Mouse (Mus musculus): ENCODE data around the gene Lrrc57.

The Lrrc57 gene

GRCm38 (mm10) chr2:120608830-120609723, at the start of gene Lrrc57, which contains the start of gene Haus2:
Gene Lrrc57, minus strand, starts transcription at chr2:120609520.
Gene Haus2, plus strand, starts transcription at chr2:120609383.
- DNase-seq (ENCODE audit: low read depth, low spot score), result peak; percentile 97

DNA sequence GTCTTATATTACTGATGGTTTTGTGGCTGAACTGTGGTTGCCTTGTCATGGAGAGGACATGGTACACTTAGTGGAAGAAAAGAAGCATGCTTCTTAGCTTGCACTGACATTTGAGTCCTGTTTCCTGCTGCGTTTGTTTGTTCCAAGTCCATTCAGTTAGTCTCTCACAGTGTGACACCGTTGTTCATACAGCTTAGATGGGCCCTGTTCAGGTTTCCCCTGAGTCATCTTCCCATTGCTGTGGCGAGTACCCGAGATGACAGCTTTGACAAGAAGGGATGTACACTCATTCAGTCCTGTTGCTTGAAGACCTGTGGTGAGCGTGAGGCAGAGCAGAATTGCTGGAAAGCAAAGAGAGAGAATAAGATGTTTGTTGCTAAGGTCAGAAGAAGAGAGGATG, 49.2 kb upstream of the Lrrc57 start:
- DNase-seq (ENCODE audit: low read depth, low spot score), result no peak

DNA sequence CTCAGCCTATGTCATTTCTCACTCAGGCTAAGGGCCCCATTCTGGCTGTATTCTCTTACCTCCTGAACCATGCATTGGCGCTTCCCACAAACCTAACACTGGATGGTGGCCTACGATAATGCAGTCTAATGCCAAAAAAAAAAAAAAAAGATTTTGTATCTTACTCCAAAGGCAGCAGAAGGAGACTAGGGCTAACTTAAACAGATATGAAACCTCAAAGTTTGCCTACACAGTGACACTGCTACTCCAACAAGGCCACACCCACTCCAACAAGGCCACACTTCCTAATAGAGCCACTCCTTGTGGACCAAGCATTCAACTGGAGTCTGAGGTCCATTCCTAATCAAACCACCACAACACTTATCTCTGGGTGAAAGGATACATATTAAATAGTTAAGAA, 47.4 kb upstream of the Lrrc57 start:
- DNase-seq (ENCODE audit: low read depth, low spot score), result no peak

- no peak for DNase-seq (ENCODE audit: low read depth, low spot score)
Measured at GRCm38 (mm10) chr2:120655905-120656304, 46.6 kb upstream of the Lrrc57 start.

GRCm38 (mm10) chr2:120654693-120655092, 45.4 kb upstream of the Lrrc57 start:
- DNase-seq (ENCODE audit: low read depth, low spot score), result peak; percentile 9

DNA sequence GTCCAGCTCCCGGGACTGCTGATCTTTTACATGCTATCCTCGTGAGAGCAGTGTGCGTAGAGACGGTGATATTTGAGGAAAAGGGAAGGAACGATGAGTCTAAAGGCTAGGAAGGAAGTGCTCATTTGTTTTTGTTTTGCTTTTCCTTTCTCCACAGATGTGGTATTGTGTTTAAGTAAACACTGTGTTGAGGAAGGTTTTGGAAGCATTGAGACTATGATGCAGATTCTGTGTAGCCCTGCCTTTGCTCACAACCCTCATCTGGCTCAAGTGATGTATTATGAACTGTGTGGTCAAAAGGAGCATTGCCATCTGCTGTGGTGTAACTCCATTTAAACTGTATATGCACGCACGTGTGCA, 43.6 kb upstream of the Lrrc57 start:
- no peak for DNase-seq (ENCODE audit: low read depth, low spot score)

GRCm38 (mm10) chr2:120652256-120652924, 43.1 kb upstream of the Lrrc57 start:
- no peak for DNase-seq (ENCODE audit: low read depth, low spot score)

DNA sequence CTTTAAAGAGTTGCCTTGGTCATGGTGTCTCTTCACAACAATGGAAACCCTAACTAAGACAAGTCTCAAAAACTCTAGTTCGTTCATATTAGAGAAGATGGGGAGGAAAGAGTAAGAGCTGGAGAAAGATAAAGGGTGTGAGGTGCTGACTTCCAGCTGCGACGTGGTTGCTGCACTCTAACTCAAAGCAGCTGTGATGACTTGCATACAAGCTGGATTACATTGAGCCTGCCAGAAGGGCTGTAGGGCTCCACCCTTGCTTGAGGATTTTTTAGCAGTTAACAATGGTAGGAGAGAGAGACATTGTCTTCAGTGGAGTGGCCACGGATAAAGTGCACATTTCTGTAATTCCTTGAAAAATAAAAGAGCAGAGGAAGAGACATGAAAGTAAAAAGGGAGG, 37.5 kb upstream of the Lrrc57 start:
- peak; percentile 49 for DNase-seq (ENCODE audit: low read depth, low spot score)

GRCm38 (mm10) chr2:120643836-120644235, 34.5 kb upstream of the Lrrc57 start:
- no peak for DNase-seq (ENCODE audit: low read depth, low spot score)

- no peak for DNase-seq (ENCODE audit: low read depth, low spot score)
Measured at GRCm38 (mm10) chr2:120640835-120641234, 31.5 kb upstream of the Lrrc57 start.

GRCm38 (mm10) chr2:120631957-120632356, 22.6 kb upstream of the Lrrc57 start:
- no peak for DNase-seq (ENCODE audit: low read depth, low spot score)

DNA sequence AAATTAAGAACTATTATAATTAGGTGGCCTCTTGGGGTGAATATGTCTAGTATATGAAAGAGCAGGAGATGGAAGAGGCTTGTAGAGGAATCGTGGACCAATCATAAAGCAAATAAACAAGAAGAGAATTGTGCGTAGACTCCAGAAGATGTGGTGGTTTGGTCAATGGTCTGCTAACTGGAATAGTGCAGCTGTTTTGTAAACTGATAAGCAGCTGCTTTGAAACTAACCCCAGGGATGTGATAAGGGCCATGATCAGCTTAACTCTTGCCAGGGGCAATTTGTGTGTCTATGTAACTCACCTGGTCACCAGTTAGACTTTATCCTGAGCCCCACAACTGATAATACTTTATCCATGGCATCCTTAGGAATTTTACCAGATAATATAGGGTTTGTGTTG, 22.2 kb upstream of the Lrrc57 start:
- DNase-seq (ENCODE audit: low read depth, low spot score), result no peak

DNA sequence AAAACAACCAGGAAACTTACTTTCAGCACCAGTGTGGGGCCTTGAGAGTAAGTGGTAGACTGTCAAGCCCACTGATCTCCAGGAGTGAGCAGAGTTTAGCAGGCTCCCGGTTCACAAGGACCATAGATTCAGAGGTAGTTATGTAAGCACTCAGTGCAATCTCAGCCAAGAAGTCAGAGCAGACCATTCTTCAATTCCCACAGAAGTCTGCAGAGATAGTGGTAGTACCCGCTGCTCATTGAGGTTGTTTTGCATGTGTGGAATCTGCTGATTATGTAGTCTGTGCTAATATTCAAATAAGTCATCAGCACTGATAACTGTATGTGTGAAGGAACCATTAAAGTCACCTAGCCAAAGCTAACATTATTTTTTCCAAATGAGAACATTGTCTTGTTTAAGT, 21.3 kb upstream of the Lrrc57 start:
- no peak for DNase-seq (ENCODE audit: low read depth, low spot score)

DNA sequence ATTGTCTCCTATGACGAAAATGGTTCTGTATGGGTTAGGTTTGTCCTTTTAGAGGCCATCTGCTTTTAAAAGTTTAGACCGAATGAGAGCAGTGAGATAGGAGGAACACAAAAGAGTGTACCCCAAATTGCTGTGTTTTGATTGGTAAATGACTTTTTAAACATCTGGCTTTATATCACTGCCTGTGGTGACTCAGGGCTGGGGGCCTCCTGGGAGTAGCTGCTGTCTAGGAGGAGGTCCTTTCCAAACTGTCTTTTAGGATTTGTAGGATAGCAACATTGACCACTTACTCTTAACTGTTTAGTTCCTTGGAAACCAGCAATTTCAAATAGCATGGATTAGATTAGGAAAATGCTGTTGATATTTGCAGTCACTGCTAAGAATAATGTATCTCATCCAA, 20.9 kb upstream of the Lrrc57 start:
- DNase-seq (ENCODE audit: low read depth, low spot score), result no peak

- peak; percentile 100 for DNase-seq (ENCODE audit: low read depth, low spot score)
Measured at GRCm38 (mm10) chr2:120628886-120629735, 19.8 kb upstream of the Lrrc57 start, which contains the start of gene Stard9. Gene Stard9, plus strand, starts transcription at chr2:120629121.

DNA sequence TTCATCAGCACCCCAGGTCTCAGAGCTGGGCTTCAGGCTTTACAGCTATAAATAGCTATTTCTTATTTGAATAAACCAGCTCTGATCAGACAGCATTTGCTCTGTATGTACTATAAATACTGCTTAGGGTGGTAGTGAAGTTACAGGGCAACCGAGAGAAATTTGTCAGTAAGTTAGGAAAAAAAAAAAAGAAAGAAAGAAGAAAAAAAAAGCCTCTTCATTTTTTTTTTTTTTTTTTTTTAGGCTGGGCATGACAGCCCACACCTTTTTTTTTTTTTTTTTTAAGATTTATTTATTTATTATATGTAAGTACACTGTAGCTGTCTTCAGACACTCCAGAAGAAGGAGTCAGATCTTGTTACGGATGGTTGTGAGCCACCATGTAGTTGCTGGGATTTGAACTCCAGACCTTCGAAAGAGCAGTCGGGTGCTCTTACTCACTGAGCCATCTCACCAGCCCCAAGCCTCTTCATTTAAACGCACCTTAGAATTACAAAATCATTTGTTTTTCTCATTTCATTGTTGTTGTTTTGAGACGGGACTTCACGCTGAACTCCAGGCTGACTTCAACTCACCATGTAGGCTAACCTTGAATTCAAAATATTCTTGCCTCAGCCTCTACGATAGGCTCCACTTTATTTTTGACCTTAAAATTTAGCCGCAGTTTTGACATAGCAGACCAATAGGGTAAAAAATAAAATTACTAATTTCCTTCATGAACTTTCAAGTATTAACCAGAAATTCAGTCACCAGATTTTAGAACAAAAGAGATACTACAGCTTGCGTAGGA, 19.0 kb upstream of the Lrrc57 start:
- no peak for DNase-seq (ENCODE audit: low read depth, low spot score)

GRCm38 (mm10) chr2:120622920-120623319, 13.6 kb upstream of the Lrrc57 start:
- no peak for DNase-seq (ENCODE audit: low read depth, low spot score)

DNA sequence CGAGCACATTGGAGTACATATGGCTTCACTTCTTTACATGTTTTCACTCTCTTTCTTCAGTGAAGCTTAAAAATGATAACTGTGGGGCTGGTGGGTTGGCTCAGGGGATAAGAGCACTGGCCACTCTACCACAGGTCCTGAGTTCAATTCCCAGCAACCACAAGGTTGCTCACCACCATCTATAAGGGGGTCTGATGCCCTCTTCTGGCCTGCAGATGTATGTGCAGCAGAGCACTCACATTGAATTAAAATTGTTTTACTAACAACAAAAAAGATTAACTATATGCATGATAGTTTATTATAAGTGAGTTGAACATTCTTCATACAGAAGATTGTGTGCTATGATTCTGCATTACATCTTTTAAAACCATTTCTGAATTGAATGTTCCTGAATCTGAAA, 10.2 kb upstream of the Lrrc57 start:
- DNase-seq (ENCODE audit: low read depth, low spot score), result peak; percentile 44

GRCm38 (mm10) chr2:120616279-120617163, 7.2 kb upstream of the Lrrc57 start:
- no peak for DNase-seq (ENCODE audit: low read depth, low spot score)

- DNase-seq (ENCODE audit: low read depth, low spot score), result no peak
Measured at GRCm38 (mm10) chr2:120606021-120606690, 3.2 kb downstream of the Lrrc57 start.

Measured in ZHBTc4 (cell line).